Mouse (Mus musculus): ENCODE measurements around the gene Ifitm6. TPM values are rescaled to one million over a fixed set of nuclear protein-coding genes. Genes with fewer than 3 reads are reported as not detected.

Gene Ifitm6
- 8.3 and 10.9 TPM in 2 replicates for polyA plus RNA-seq (2012; rRNA removed)

DNA sequence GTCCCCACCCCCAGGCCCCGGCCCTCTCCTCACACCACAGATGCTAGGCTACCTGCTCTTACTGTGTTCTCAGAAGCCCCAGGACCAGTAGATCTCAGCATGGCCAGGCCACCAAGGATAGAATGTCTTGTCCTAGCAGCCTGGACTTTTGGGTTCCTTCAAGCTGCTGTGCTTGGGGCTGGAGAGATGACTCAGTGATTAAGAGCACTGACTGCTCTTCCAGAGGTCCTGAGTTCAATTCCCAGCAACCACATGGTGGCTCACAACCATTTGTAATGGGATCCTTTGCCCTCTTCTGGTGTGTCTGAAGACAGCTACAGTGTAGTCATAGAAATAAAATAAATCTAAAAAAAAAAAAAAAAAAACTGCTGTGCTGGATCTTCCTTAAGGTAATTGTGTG, at the start of gene Ifitm6:
Gene Ifitm6, minus strand, starts transcription at position 101 of the 400 bp plus-strand sequence.

DNA sequence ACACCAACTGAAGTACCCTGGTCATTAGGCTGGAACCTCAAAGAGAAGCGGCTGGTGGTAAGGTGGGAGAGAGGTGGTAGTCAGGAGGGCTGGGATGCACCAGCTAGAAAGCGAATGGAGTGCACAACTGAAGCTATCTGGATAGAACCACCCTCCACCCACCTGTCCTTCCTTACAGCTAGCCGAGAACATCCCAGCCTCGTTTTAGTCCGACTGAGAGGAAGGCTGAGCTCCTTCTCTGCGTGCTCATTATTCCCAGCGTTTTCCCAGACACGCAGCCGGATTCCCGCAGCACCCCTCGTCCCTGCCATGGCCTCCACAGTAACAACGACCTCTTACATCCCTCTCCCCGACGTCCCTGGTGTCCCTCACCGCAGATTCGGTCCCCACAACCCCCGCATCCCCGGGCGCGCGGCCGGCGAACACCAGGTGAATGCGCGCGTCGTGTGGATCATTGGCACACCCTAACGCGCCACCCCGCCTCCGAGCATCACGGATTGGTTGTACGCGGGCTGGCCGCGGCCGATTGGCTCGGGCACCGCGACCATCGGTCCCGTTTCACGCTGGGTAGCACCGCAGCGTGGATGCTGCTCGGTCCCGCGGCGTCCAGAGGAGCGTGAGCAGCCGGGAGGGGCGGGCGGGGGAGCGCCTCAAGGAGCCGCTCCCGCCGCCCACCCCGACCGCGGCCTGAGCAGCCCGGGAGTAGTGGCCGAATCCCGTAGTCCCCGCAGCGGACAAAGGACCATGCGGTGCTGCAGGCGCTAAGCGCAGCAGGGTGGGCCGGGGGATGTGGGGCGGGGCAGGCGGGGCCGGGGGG, 42.9 kb upstream of the Ifitm6 start, which contains the start of gene B4galnt4:
Gene B4galnt4, plus strand, starts transcription at position 679 of the 817 bp plus-strand sequence.

DNA sequence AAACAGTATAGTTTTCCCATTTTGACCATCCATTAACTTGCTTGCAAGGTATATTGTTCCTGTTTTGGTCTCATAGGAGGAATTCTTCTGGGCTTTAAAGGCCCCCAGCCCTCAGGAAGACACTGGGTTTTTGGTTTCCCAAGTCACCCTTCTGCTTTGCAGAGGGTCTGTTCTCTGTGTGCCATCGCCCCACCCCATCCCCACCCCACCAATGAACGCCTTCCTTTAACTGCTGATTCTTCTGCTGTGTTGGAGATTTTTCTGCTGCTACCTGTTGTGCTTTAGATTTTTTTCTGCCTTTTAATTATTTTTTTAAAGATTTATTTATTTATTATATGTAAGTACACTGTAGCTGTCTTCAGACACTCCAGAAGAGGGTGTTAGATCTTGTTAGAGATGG, 11.1 kb upstream of the Ifitm6 start, which contains the start of gene Gm17387:
Gene Gm17387, plus strand, starts transcription at position 301 of the 400 bp plus-strand sequence.

DNA sequence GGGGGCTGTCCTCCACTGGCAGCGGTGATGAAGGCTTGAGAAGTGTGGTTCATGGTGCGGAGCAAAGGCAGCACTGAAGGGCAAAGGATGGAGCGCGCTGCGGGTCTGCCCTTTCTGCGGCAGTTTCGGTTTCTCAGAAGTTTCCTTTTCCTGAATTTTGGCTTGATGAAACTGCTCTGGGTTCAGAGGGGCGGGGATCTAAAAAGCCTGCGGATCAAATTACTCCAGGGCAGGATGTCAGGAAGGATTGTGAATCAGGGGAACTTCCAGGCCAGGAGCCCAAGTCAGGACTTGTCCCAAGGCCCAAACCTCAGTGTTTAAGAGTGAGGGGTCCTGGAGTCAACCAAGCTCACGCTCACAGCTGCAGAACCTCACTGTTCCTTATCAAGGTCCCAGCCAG, 7.1 kb downstream of the Ifitm6 start, which contains the start of gene Ifitm3:
Gene Ifitm3, minus strand, starts transcription at position 178 of the 400 bp plus-strand sequence.

DNA sequence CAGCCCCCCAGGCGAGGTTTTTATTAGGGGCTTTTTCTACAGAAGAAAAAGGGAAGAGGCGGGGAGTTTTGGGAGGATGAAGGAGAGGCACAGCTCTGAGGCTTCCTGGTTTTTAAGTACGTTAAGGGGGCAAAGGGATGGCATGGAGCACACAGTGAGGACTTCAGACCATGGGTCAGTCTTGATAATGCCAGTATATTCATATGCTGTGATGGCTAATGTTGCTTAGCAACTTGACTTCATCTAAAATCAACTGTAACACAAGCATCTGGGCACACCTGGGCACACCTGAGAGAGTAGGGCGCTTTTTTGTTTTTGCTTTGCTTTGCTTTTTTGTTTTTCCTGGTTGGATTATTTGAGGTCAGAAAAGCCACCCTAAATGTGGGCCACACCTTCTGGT, 50.8 kb downstream of the Ifitm6 start, which contains the start of gene Ifitm1:
Gene Ifitm1, plus strand, starts transcription at position 301 of the 400 bp plus-strand sequence.

Other genes with a start within 250 kb of the Ifitm6 start
- gene Syce1, start 230.1 kb downstream of the Ifitm6 start, polyA plus RNA-seq (2012; rRNA removed), result 0.05 and 0.12 TPM in 2 replicates
- 0.11 and 0.14 TPM in 2 replicates for gene Zfp941, start 195.7 kb downstream of the Ifitm6 start, polyA plus RNA-seq (2012; rRNA removed)
- gene Urah, start 182.9 kb downstream of the Ifitm6 start, polyA plus RNA-seq (2012; rRNA removed), result 7.3 and 8.3 TPM in 2 replicates
- not detected in 2 replicates for gene Scgb1c1, start 172.4 kb downstream of the Ifitm6 start, polyA plus RNA-seq (2012; rRNA removed)
- not detected in 2 replicates for gene Odf3, start 170.1 kb downstream of the Ifitm6 start, polyA plus RNA-seq (2012; rRNA removed)
- not detected in 2 replicates for gene Gm45785, start 161.6 kb downstream of the Ifitm6 start, polyA plus RNA-seq (2012; rRNA removed)
- gene Ric8a, start 161.0 kb downstream of the Ifitm6 start, polyA plus RNA-seq (2012; rRNA removed), result 14.7 and 15.6 TPM in 2 replicates
- 10.5 and 11.7 TPM in 2 replicates for gene Bet1l, start 160.3 kb downstream of the Ifitm6 start, polyA plus RNA-seq (2012; rRNA removed)
- 50.0 and 57.2 TPM in 2 replicates for gene Psmd13, start 136.0 kb downstream of the Ifitm6 start, polyA plus RNA-seq (2012; rRNA removed)
- 12.5 and 15.1 TPM in 2 replicates for gene Sirt3, start 135.6 kb downstream of the Ifitm6 start, polyA plus RNA-seq (2012; rRNA removed)
- 0.48 TPM in 1 of 2 replicates, not detected in the other for gene Cox8b, start 117.5 kb downstream of the Ifitm6 start, polyA plus RNA-seq (2012; rRNA removed)
- 5.6 and 7.4 TPM in 2 replicates for gene Nlrp6, start 97.0 kb downstream of the Ifitm6 start, polyA plus RNA-seq (2012; rRNA removed)
- gene Pgghg, start 76.5 kb downstream of the Ifitm6 start, polyA plus RNA-seq (2012; rRNA removed), result 6.0 and 7.0 TPM in 2 replicates
- gene Ifitm5, start 67.6 kb downstream of the Ifitm6 start, polyA plus RNA-seq (2012; rRNA removed), result 0.38 and 0.46 TPM in 2 replicates
- not detected in 2 replicates for gene Gm45717, start 62.0 kb downstream of the Ifitm6 start, polyA plus RNA-seq (2012; rRNA removed)
- gene Ifitm2, start 61.9 kb downstream of the Ifitm6 start, polyA plus RNA-seq (2012; rRNA removed), result 219 and 222 TPM in 2 replicates
- gene Ifitm1, start 50.7 kb downstream of the Ifitm6 start, polyA plus RNA-seq (2012; rRNA removed), result 29.1 and 33.2 TPM in 2 replicates
- 28.7 and 41.6 TPM in 2 replicates for gene Ifitm3, start 7.2 kb downstream of the Ifitm6 start, polyA plus RNA-seq (2012; rRNA removed)
- not detected in 2 replicates for gene Gm17387, start 11.2 kb upstream of the Ifitm6 start, polyA plus RNA-seq (2012; rRNA removed)
- gene B4galnt4, start 43.2 kb upstream of the Ifitm6 start, polyA plus RNA-seq (2012; rRNA removed), result 0.59 and 0.76 TPM in 2 replicates
- gene Pkp3, start 60.3 kb upstream of the Ifitm6 start, polyA plus RNA-seq (2012; rRNA removed), result 0.38 and 0.48 TPM in 2 replicates
- gene Sigirr, start 82.6 kb upstream of the Ifitm6 start, polyA plus RNA-seq (2012; rRNA removed), result 9.1 and 10.7 TPM in 2 replicates
- 0.36 TPM in 2 replicates for gene Ano9, start 99.9 kb upstream of the Ifitm6 start, polyA plus RNA-seq (2012; rRNA removed)
- 62.0 and 81.0 TPM in 2 replicates for gene Ptdss2, start 104.5 kb upstream of the Ifitm6 start, polyA plus RNA-seq (2012; rRNA removed)
- 23.5 and 28.6 TPM in 2 replicates for gene Rnh1, start 154.9 kb upstream of the Ifitm6 start, polyA plus RNA-seq (2012; rRNA removed)
- 67.7 and 68.0 TPM in 2 replicates for gene Hras, start 176.1 kb upstream of the Ifitm6 start, polyA plus RNA-seq (2012; rRNA removed)
- gene Lrrc56, start 176.2 kb upstream of the Ifitm6 start, polyA plus RNA-seq (2012; rRNA removed), result 13.2 and 14.8 TPM in 2 replicates
- gene Lmntd2, start 196.2 kb upstream of the Ifitm6 start, polyA plus RNA-seq (2012; rRNA removed), result 1.6 and 2.0 TPM in 2 replicates
- gene Rassf7, start 197.9 kb upstream of the Ifitm6 start, polyA plus RNA-seq (2012; rRNA removed), result 22.1 and 22.8 TPM in 2 replicates
- gene Phrf1, start 210.9 kb upstream of the Ifitm6 start, polyA plus RNA-seq (2012; rRNA removed), result 10.8 and 16.2 TPM in 2 replicates
- gene Irf7, start 248.6 kb upstream of the Ifitm6 start, polyA plus RNA-seq (2012; rRNA removed), result 8.3 and 11.9 TPM in 2 replicates

Measured in liver, embryonic 14 days (tissue).